Mouse (Mus musculus) stomach, postnatal 0 days (tissue): Measurements from ENCODE around the gene 4930486L24Rik. TPM values are rescaled to one million over a fixed set of nuclear protein-coding genes. Genes with fewer than 3 reads are reported as not detected.
"Not testable (repeated sequence)": the region's sequence is repeated elsewhere in the genome, so short reads cannot be mapped to it uniquely, and the experiment has no call there.

Experiments
- ATAC-seq: fragments of 200-750 bp; cut with Nextera tagmentation; 2 replicates; pipeline ENCODE4 v1.8.0; 2017; ENCODE audit not compliant: low FRiP score, low TSS enrichment
- DNase-seq: peaks from one replicate; pipeline ENCODE4 v3.0.0-alpha.2; 2016; ENCODE audit warnings: low spot score
- H3K27ac ChIP-seq: fragments of 300-500 bp; sonication (generic); replicated peaks from 2 replicates; pipeline ENCODE4 v1.5.1; 2014; ENCODE audit warnings: mild to moderate bottlenecking, control low read depth
- H3K27me3 ChIP-seq: fragments of 300-500 bp; sonication (generic); 2 replicates; pipeline ENCODE4 v1.6.1; 2014; ENCODE audit warnings: low read length; ENCODE audit not compliant: control insufficient read depth, insufficient read depth
- H3K36me3 ChIP-seq: fragments of 300-500 bp; sonication (generic); 2 replicates; pipeline ENCODE4 v1.6.1; 2014; ENCODE audit warnings: low read length, mixed read lengths; ENCODE audit not compliant: control insufficient read depth, insufficient read depth
- H3K4me1 ChIP-seq: fragments of 300-500 bp; sonication (generic); replicated peaks from 2 replicates; pipeline ENCODE4 v1.6.1; 2014; ENCODE audit warnings: antibody characterized with exemption; ENCODE audit not compliant: control insufficient read depth, insufficient read depth
- H3K4me2 ChIP-seq: fragments of 300-500 bp; sonication (generic); replicated peaks from 2 replicates; pipeline ENCODE4 v1.6.1; 2014; ENCODE audit warnings: low read depth, mild to moderate bottlenecking, control low read depth, moderate library complexity
- H3K4me3 ChIP-seq: fragments of 300-500 bp; sonication (generic); 2 replicates; pipeline ENCODE4 v1.5.1; 2014; ENCODE audit warnings: low read depth, low read length, control low read depth
- H3K9ac ChIP-seq: fragments of 300-500 bp; sonication (generic); 2 replicates; pipeline ENCODE4 v1.6.1; 2014; ENCODE audit warnings: mild to moderate bottlenecking, low read length, control low read depth, mixed read lengths
- H3K9me3 ChIP-seq: fragments of 300-500 bp; sonication (generic); 2 replicates; pipeline ENCODE4 v1.6.1; 2016; ENCODE audit warnings: low read length; ENCODE audit not compliant: control insufficient read depth
- CTCF ChIP-seq: IDR thresholded peaks from 2 replicates; pipeline ENCODE4 v1.5.1; 2016; ENCODE audit warnings: antibody characterized with exemption, low read depth, mild to moderate bottlenecking, moderate library complexity
- EP300 ChIP-seq: optimal IDR thresholded peaks from 2 replicates; pipeline ENCODE3; 2016; ENCODE audit warnings: antibody characterized with exemption
- WGBS: fragments of 180-500 bp; shearing (Covaris S2); extraction: QIAGEN DNeasy Blood & Tissue Kit; methylation state at CpG from one replicate; pipeline ENCODE4 v1.1.7; 2014; 5-methylcytosine and 5-hydroxymethylcytosine counted together
- polyA plus RNA-seq: library from polyadenylated mRNA; unstranded; fragments of >200 nt; fragmentation: Nextera tagmentation; extraction: Ambion mirVana; gene quantifications from 2 replicates; pipeline ENCODE4 v1.2.1, GENCODE M21; 2015

4930486L24Rik gene
- polyA plus RNA-seq: 0.27 TPM in 1 of 2 replicates, not detected in the other

DNA sequence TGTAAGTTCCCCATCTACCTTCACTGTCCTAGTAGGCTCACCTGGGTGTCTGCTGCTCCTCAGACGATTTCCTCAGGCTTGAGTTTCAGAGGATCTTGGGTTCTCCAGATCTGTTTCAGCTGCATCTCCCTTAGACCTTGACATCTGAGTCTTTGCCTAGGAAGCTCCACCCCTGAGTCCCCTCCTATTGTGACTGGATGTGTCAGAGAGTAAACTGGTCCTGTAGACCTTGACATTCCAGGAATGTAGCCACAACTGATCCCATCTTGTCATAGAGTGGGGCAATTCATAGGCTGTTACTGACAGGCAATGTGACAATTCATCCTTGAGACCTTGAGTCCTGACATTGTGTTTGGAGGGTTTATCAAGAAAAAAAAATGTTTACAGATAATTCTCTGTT lies at the start of gene 4930486L24Rik:
TSS of gene 4930486L24Rik (minus strand) at position 195 of the 400 bp plus-strand sequence.
- Histone ChIP-seq H3K4me2 (no peak within 1 kb of the TSS), H3K27me3 (no peaks in the 10 kb centered on the region), H3K4me3 (no peak within 1 kb of the TSS), H3K9me3 (no peaks in the 10 kb centered on the region), H3K36me3 (no peaks in the 10 kb centered on the region), H3K4me1 (no peaks in the 10 kb centered on the region), H3K9ac (no peak within 1 kb of the TSS), H3K27ac (no peak within 1 kb of the TSS)
- ATAC-seq: no peak
- TF ChIP-seq EP300: no peak
- no peak for TF ChIP-seq CTCF
- DNase-seq: no peak
- 50% methylated on average over 1 of the region's 1 CpGs for WGBS

DNA sequence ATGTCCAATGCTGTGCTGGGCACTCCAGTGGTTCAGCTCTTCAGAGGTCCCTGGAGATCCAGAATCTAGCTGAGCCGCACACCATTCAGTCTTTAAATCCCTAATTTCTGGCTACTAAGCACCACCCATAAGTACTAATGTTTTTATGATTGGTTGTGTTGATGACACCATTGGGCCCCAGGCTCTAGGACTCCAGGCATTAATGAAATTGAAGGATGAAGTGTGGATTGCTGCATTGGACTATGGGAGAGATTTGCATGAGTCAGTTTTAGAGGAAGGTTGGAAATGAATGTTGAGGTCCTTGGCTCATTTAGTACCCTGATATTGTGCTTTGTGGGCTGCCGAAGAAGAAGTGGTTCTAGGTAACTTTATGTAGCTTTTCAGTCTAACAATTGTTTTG lies 40.5 kb upstream of the 4930486L24Rik start, which contains the start of gene Tpbpb:
TSS of gene Tpbpb (minus strand) at position 101 of the 400 bp plus-strand sequence.
- not testable (repeated sequence) for H3K27ac ChIP-seq, ATAC-seq, H3K36me3 ChIP-seq, H3K27me3 ChIP-seq, H3K4me3 ChIP-seq, DNase-seq, H3K4me1 ChIP-seq, H3K9me3 ChIP-seq, H3K4me2 ChIP-seq, H3K9ac ChIP-seq
- 73% methylated on average over 2 of the region's 2 CpGs for WGBS

DNA sequence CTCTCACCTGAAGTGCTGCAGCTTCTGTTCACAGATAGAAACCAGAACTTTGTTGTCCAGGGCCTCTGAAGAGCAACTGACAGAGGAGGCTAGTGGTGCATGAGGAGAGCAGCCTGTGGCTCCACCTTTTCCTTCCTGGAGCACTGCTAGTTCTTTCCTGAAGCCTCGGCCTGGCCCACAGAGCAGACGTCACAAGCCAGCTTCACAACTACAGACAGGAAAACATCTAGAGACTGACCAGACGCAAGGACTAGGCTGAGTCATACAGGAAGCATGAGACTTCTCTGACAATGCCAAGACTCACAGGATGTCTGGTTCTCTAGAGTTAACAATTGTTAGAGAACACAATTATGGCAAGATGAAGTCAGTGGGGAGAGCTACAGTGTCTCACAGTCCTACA lies 33.1 kb upstream of the 4930486L24Rik start, which contains the start of gene Ctla2b:
TSS of gene Ctla2b (minus strand) at position 120 of the 400 bp plus-strand sequence.
- no peak for TF ChIP-seq CTCF
- no peak for TF ChIP-seq EP300
- no peak within 1 kb of the TSS for H3K9ac ChIP-seq
- H3K4me1 ChIP-seq: no peaks in the 10 kb centered on the region
- ATAC-seq (peak; percentile 57; the same call in 1 of the 2 replicates), DNase-seq (no peak)
- H3K27me3 ChIP-seq: no peaks in the 10 kb centered on the region
- no peak within 1 kb of the TSS for H3K27ac ChIP-seq
- WGBS: 41% methylated on average over 3 of the region's 3 CpGs
- no peak within 1 kb of the TSS for H3K4me2 ChIP-seq
- no peaks in the 10 kb centered on the region for H3K36me3 ChIP-seq
- no peak within 1 kb of the TSS for H3K4me3 ChIP-seq
- H3K9me3 ChIP-seq: no peaks in the 10 kb centered on the region

- not testable (repeated sequence) for H3K27ac ChIP-seq, H3K4me2 ChIP-seq, H3K27me3 ChIP-seq, DNase-seq, H3K36me3 ChIP-seq, H3K4me3 ChIP-seq, H3K4me1 ChIP-seq, ATAC-seq, H3K9me3 ChIP-seq, H3K9ac ChIP-seq
- WGBS: 97% methylated on average over 6 of the region's 8 CpGs
Measured at GRCm38 (mm10) chr13:60896794-60897193, 32.5 kb upstream of the 4930486L24Rik start, which contains the start of gene Gm49392. TSS of gene Gm49392 (minus strand) at chr13:60896894.

DNA sequence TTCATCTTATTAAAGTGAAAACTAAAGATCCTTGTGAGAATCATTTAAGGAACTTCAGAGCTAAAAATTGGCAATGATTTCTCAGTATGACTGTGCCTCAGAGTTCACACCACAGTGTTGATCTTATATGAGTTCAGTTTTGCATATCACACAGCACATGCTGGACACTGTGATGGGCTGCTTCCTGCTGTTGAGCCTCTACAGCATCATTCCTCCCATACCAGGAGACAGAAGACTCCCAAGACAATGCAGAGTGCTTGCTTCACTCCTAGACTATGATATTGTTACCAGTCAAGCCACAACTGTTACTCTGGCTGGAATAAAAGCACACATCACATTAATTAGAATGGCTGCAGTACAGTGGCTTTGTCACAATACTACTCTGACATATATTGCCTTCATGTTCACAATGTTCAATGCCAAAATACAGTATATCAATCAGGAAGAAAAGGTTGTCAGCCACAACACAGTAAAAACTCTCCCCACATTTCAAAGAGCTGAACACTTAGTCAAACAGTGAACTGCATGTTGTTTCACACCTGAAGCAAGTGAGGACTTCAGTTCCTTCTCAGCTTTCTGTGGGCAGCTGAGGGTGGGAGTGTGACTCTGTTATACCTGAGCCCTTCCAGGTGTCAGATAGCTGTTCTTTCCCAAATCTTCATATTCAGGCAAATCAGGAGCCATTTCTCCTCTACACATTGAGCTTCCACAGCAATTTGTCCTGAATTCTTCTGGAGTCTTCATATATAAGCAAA lies 31.3 kb upstream of the 4930486L24Rik start:
- TF ChIP-seq EP300: no peak
- no peak for TF ChIP-seq CTCF
- no peaks in the 10 kb centered on the region for H3K36me3 ChIP-seq
- H3K9me3 ChIP-seq: no peaks in the 10 kb centered on the region
- no peak overlapping the region for H3K27ac ChIP-seq
- H3K27me3 ChIP-seq: no peaks in the 10 kb centered on the region
- H3K4me2 ChIP-seq: no peak overlapping the region
- no peak for ATAC-seq
- no peak for DNase-seq
- H3K4me1 ChIP-seq: no peaks in the 10 kb centered on the region
- no peak overlapping the region for H3K4me3 ChIP-seq
- H3K9ac ChIP-seq: no peak overlapping the region

- Histone ChIP-seq H3K27ac (no peak overlapping the region), H3K4me1 (no peaks in the 10 kb centered on the region), H3K4me2 (no peak overlapping the region), H3K9ac (no peak overlapping the region), H3K9me3 (no peaks in the 10 kb centered on the region), H3K36me3 (no peaks in the 10 kb centered on the region), H3K4me3 (no peak overlapping the region), H3K27me3 (no peaks in the 10 kb centered on the region)
- ATAC-seq: no peak
- WGBS: 83% methylated on average over 1 of the region's 1 CpGs
- DNase-seq: no peak
- TF ChIP-seq CTCF (no peak), EP300 (no peak)
Measured at GRCm38 (mm10) chr13:60892301-60892700, 28.0 kb upstream of the 4930486L24Rik start.
